Mouse (Mus musculus) megakaryocyte progenitor cell, adult 5-6 weeks (primary cell): ENCODE measurements around the gene Kidins220. TPM values are rescaled to one million over a fixed set of nuclear protein-coding genes. Genes with fewer than 3 reads are reported as not detected.

Source experiments
- ATAC-seq: replicated peaks from 2 replicates; pipeline ENCODE4 v1.8.0; 2016; ENCODE audit warnings: mild to moderate bottlenecking, moderate TSS enrichment, inconsistent platforms; ENCODE audit not compliant: poor library complexity
- total RNA-seq, 2 experiments: library from RNA; stranded (forward) in 1 of 2; stranded (reverse) in 1 of 2; fragments of 157-497, 149-512 nt in 1 of 2; fragments of 200-1000 nt in 1 of 2; gene quantifications; 2 replicates each; pipeline versions ENCODE4 v1.2.3 to v1.2.4; 2015 to 2017

Gene Kidins220
- 29.2 and 29.4 TPM in 2 replicates for total RNA-seq (2015)
- total RNA-seq (2017), result 48.5 and 69.9 TPM in 2 replicates

- peak; percentile 89 for ATAC-seq
Observed at GRCm38 (mm10) chr12:24974446-24975114, at the start of gene Kidins220. Gene Kidins220, plus strand, starts transcription at chr12:24974925.

- no peak for ATAC-seq
Observed at GRCm38 (mm10) chr12:24925276-24925675, 49.4 kb upstream of the Kidins220 start.

GRCm38 (mm10) chr12:24925684-24926083 lies 49.0 kb upstream of the Kidins220 start:
- ATAC-seq, result no peak

- ATAC-seq, result no peak
Observed at GRCm38 (mm10) chr12:24928051-24928748, 46.5 kb upstream of the Kidins220 start.

DNA sequence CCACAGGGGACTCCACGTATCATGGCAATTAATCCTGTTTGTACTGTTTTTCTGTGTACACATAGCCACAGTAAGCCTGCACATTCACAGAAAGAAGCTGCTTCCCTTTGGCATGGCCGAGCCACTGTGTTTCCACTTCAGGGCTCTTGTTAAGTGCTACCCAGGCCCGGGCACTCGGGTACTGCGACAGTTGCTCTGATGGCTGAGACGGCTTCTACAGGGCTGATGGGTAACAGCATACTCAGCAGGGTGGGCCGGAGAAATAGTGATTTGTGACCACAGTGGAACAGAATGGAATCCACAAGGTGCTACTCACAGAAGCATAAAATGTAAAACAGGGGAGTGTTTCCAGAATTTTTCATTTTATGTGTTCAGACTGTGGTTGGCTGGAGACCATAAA lies 45.7 kb upstream of the Kidins220 start:
- ATAC-seq, result no peak

GRCm38 (mm10) chr12:24930760-24931159 lies 44.0 kb upstream of the Kidins220 start:
- ATAC-seq, result peak; percentile 83

GRCm38 (mm10) chr12:24932120-24932519 lies 42.6 kb upstream of the Kidins220 start:
- ATAC-seq, result no peak

- no peak for ATAC-seq
Observed at GRCm38 (mm10) chr12:24933206-24933775, 41.4 kb upstream of the Kidins220 start.

DNA sequence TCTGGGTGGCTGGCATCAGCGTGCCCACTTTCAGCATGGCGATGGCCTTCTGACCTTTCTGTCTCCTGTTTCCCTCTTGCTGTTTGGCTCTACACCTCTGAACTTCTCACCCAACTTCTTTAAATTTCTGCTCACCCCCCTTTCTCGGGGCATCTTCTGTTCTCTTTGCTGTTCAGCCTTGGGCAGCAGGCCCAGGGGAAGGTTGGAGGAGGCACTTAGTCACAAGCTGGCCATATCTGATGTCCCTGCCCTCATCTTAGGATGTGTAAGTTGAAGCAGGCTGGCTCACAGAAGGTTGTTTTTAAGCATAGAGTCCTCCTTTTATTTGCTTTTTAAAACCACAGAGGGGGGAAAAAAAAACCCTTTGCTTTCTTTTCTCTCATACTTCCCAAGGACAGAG lies 40.7 kb upstream of the Kidins220 start:
- peak; percentile 41; the same call in 1 of the 2 replicates for ATAC-seq

GRCm38 (mm10) chr12:24936281-24936680 lies 38.4 kb upstream of the Kidins220 start:
- no peak for ATAC-seq

GRCm38 (mm10) chr12:24939372-24939771 lies 35.4 kb upstream of the Kidins220 start:
- ATAC-seq, result no peak

- peak; percentile 73 for ATAC-seq
Observed at GRCm38 (mm10) chr12:24942619-24943287, 32.0 kb upstream of the Kidins220 start.

- ATAC-seq, result peak; percentile 75
Observed at GRCm38 (mm10) chr12:24943427-24943826, 31.3 kb upstream of the Kidins220 start.

DNA sequence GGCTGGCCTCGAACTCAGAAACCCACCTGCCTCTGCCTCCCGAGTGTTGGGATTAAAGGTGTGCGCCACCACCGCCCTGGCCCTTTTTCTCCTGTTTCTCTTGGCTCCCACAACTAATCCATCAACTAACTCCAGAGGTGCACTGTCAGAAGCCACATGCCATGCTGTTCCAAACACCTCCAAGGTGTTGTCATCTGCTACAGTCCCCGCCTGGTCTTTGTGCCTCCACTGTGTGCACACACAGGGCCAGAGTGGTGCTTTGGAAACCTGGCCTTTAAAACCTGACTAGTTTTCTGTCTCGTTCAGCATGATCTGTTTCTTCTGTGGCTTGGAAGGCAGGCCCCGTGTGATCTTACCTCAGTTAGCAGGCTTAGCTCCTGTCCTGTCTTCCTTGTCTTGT lies 30.1 kb upstream of the Kidins220 start:
- ATAC-seq, result no peak

- no peak for ATAC-seq
Observed at GRCm38 (mm10) chr12:24947065-24947464, 27.7 kb upstream of the Kidins220 start.

DNA sequence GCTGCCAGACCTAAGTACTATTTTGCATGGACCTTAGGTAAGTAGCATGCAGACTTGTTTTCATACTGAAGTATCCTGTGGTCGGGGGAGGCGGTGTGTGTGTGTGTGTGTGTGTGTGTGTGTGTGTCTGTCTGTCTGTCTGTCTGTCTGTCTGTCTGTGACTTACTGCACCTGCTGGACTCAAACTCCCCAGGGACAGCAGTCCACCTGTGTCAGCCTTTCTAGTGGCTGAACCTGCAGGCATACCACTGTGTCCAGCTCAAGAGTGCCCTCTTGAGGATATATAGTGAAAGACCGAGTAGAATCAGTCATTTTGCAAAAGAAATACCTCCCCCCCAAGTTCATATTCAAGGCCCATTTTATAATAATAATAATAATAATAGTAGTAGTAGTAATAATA lies 26.4 kb upstream of the Kidins220 start:
- peak; percentile 74 for ATAC-seq

- peak; percentile 59 for ATAC-seq
Observed at GRCm38 (mm10) chr12:24950376-24951046, 24.2 kb upstream of the Kidins220 start.

- ATAC-seq, result peak; percentile 82
Observed at GRCm38 (mm10) chr12:24952147-24952546, 22.6 kb upstream of the Kidins220 start.

GRCm38 (mm10) chr12:24955137-24955536 lies 19.6 kb upstream of the Kidins220 start:
- no peak for ATAC-seq

- no peak for ATAC-seq
Observed at GRCm38 (mm10) chr12:24958526-24958925, 16.2 kb upstream of the Kidins220 start.

- no peak for ATAC-seq
Observed at GRCm38 (mm10) chr12:24961821-24962220, 12.9 kb upstream of the Kidins220 start.
